In the genomic region with DNA sequence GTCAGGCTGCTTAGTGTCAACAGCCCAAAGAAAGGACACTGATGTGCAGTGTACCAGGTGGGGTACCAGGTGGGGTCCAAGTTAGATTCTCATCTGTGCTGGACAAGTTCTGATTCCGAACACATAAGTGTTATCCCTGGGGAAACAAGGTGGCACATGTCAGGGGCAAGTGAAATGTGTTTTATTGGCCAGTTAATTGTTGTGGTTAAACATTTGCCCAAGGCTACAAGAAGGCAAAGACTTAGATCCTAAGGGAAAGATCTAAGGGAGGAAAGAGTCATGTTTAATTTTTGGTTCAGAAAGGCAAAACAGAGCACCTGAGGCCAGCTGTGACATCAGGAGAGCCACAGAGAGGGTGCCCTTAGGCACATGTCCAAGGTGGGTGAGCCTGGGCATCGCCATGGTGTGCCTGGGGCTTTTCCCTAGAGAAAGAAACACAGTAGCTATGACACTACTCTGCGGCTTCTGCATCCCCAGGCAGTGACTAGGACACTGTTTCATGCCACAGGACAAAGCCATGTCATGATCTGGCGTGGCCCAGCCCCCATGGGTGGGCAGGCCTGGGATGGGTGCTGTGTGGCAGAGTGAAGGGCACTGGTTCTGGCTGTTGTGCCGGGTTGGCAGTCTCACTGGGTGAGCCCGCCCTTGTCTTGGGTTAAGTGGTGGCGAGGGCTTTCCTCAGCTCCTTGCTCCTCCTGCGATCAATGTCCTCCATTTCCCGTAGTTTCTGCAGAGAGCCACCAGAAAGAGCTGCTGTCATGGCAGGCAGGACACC, we compare ENCODE assay signal across 22 mouse cellular contexts. TPM values are rescaled to one million over a fixed set of nuclear protein-coding genes. Genes with fewer than 3 reads are reported as not detected.
DNase-seq lines count a peak whose midpoint lies in the region; ATAC-seq and TF ChIP-seq lines count a peak whose summit lies in the region.
"Had no signal": no experiment of that assay in that cellular context is flagged by ENCODE, and none has a peak within 500 bp of the region (broad histone marks: within the 10 kb centered on the region; RNA-seq: fewer than 3 reads in every experiment).

No protein-coding gene starts in this region.

- no peak for TF ChIP-seq POLR2A in kidney, adult 2 months (IDR thresholded peaks at IDR 0.05; ENCODE audit: low read depth, low read length)
- no peak for TF ChIP-seq POLR2A in myocyte (IDR thresholded peaks at IDR 0.05; ENCODE audit: insufficient read length, low read depth)

- DNase-seq in kidney, adult 2 months: peak; percentile 50
- no peak for DNase-seq in kidney, postnatal 4 days
- no peak for DNase-seq in midbrain, embryonic 11.5 days (ENCODE audit: low spot score, missing footprints)
- no peak for DNase-seq in B cell, adult 2 months
- DNase-seq: adrenal gland, postnatal 10 days; cerebellum, adult 11-12 months; cerebellum, adult 9-10 months; cerebellum, postnatal 36 days; gastrocnemius, adult 2 months; gastrocnemius, postnatal 25 days had no signal

- H3K9me3 ChIP-seq in midbrain, embryonic 13.5 days: no peaks in the 10 kb centered on the region
- H3K9me3 ChIP-seq in midbrain, embryonic 11.5 days (ENCODE audit: control insufficient read depth, low read length): no peaks in the 10 kb centered on the region
- H3K9me3 ChIP-seq in limb, embryonic 13.5 days: no peaks in the 10 kb centered on the region
- H3K9me3 ChIP-seq: embryonic facial prominence, embryonic 15.5 days; forebrain, embryonic 10.5 days; G1E; heart, embryonic 12.5 days; hindbrain, embryonic 10.5 days had no signal

- no peak overlapping the region for H3K4me2 ChIP-seq in midbrain, embryonic 13.5 days (replicated peaks)
- H3K4me2 ChIP-seq in midbrain, embryonic 11.5 days: no peak overlapping the region
- no peak overlapping the region for H3K4me2 ChIP-seq in limb, embryonic 13.5 days (replicated peaks)
- H3K4me2 ChIP-seq in myocyte (ENCODE audit: low read depth): no peak overlapping the region
- H3K4me2 ChIP-seq: embryonic facial prominence, embryonic 15.5 days; heart, embryonic 12.5 days; hindbrain, embryonic 14.5 days had no signal

- H3K9ac ChIP-seq in midbrain, embryonic 13.5 days (replicated peaks): no peak overlapping the region
- no peak overlapping the region for H3K9ac ChIP-seq in midbrain, embryonic 11.5 days (ENCODE audit: low read length)
- no peak overlapping the region for H3K9ac ChIP-seq in limb, embryonic 13.5 days
- H3K9ac ChIP-seq: embryonic facial prominence, embryonic 15.5 days; heart, embryonic 12.5 days; hindbrain, embryonic 14.5 days had no signal

- no peaks in the 10 kb centered on the region for H3K27me3 ChIP-seq in kidney, adult 2 months (replicated peaks; ENCODE audit: control insufficient read depth, insufficient read depth, low read length)
- no peaks in the 10 kb centered on the region for H3K27me3 ChIP-seq in midbrain, embryonic 13.5 days
- no peaks in the 10 kb centered on the region for H3K27me3 ChIP-seq in midbrain, embryonic 11.5 days (ENCODE audit: control insufficient read depth, insufficient read depth, low read length)
- H3K27me3 ChIP-seq in limb, embryonic 13.5 days: no peaks in the 10 kb centered on the region
- H3K27me3 ChIP-seq in myocyte (ENCODE audit: control insufficient read depth, insufficient read depth, insufficient read length): no peaks in the 10 kb centered on the region
- H3K27me3 ChIP-seq: embryonic facial prominence, embryonic 15.5 days; heart, embryonic 12.5 days had no signal

- H3K36me3 ChIP-seq in kidney, adult 2 months (ENCODE audit: control insufficient read depth, insufficient read depth, low read length): no peaks in the 10 kb centered on the region
- peaks cover 48% of the 10 kb centered on the region for H3K36me3 ChIP-seq in midbrain, embryonic 13.5 days
- H3K36me3 ChIP-seq in midbrain, embryonic 11.5 days (ENCODE audit: control insufficient read depth, insufficient read depth, low read length): peaks cover 8% of the 10 kb centered on the region; the same call in 1 of the 2 replicates
- H3K36me3 ChIP-seq in limb, embryonic 13.5 days: peaks cover 50% of the 10 kb centered on the region
- H3K36me3 ChIP-seq in myocyte (ENCODE audit: control insufficient read depth, insufficient read depth): peaks cover 21% of the 10 kb centered on the region

- peak; percentile 14; the same call in 1 of the 2 replicates for ATAC-seq in midbrain, embryonic 13.5 days
- no peak for ATAC-seq in midbrain, embryonic 11.5 days (ENCODE audit: low FRiP score)
- no peak for ATAC-seq in limb, embryonic 13.5 days (ENCODE audit: low FRiP score, low read depth)
- ATAC-seq: CD4-positive, CD25-positive, alpha-beta regulatory T cell, adult 4 months; forebrain, embryonic 14.5 days had no signal

- WGBS in kidney, adult 2 months: 68% methylated on average over 9 of the region's 9 CpGs
- 85% methylated on average over 9 of the region's 9 CpGs for WGBS in midbrain, embryonic 13.5 days
- WGBS in midbrain, embryonic 11.5 days: 87% methylated on average over 9 of the region's 9 CpGs
- WGBS in limb, embryonic 13.5 days: 82% methylated on average over 9 of the region's 9 CpGs

- H3K79me2 ChIP-seq in myocyte (ENCODE audit: control insufficient read depth, insufficient read depth): no peaks in the 10 kb centered on the region

- TF ChIP-seq CTCF in kidney, adult 2 months (conservative IDR thresholded peaks at IDR 0.05; ENCODE audit: insufficient read depth, insufficient read length, low read depth, low read length): no peak

- H3K4me1 ChIP-seq in kidney, adult 2 months (ENCODE audit: control insufficient read depth, insufficient read depth, low read length): peaks cover 37% of the 10 kb centered on the region
- H3K4me1 ChIP-seq in midbrain, embryonic 13.5 days (replicated peaks): no peaks in the 10 kb centered on the region
- H3K4me1 ChIP-seq in midbrain, embryonic 11.5 days (ENCODE audit: control insufficient read depth, insufficient read depth, low read length): no peaks in the 10 kb centered on the region
- peaks cover 19% of the 10 kb centered on the region for H3K4me1 ChIP-seq in limb, embryonic 13.5 days

- no peak overlapping the region for H3ac ChIP-seq in myocyte (ENCODE audit: control insufficient read depth, insufficient read length)

- peak overlapping the region; percentile 68 for H3K27ac ChIP-seq in kidney, adult 2 months (ENCODE audit: insufficient read depth, low read depth, low read length)
- H3K27ac ChIP-seq in midbrain, embryonic 13.5 days: no peak overlapping the region
- no peak overlapping the region for H3K27ac ChIP-seq in midbrain, embryonic 11.5 days (ENCODE audit: low read depth, low read length)
- H3K27ac ChIP-seq in limb, embryonic 13.5 days: peak overlapping the region; percentile 69; the same call in 1 of the 2 replicates
- H3K27ac ChIP-seq: embryonic facial prominence, embryonic 15.5 days; forebrain, embryonic 10.5 days; gastrocnemius, adult 2 months; hindbrain, embryonic 10.5 days; hindbrain, embryonic 14.5 days had no signal

- H3K4me3 ChIP-seq in kidney, adult 2 months (ENCODE audit: insufficient read depth, low read depth, low read length): no peak overlapping the region
- no peak overlapping the region for H3K4me3 ChIP-seq in midbrain, embryonic 13.5 days (replicated peaks)
- no peak overlapping the region for H3K4me3 ChIP-seq in midbrain, embryonic 11.5 days (ENCODE audit: low read depth, low read length)
- H3K4me3 ChIP-seq in limb, embryonic 13.5 days: no peak overlapping the region
- no peak overlapping the region for H3K4me3 ChIP-seq in myocyte
- H3K4me3 ChIP-seq: embryonic facial prominence, embryonic 15.5 days; erythroblast, embryonic 14.5 days; forebrain, embryonic 10.5 days; gastrocnemius, adult 2 months; heart, embryonic 12.5 days; hindbrain, embryonic 10.5 days had no signal

TF ChIP-seq in myocyte, 11 proteins besides CTCF, POLR2A, EP300 and RAD21:
- TF ChIP-seq POLR2AphosphoS2 (IDR thresholded peaks at IDR 0.05; ENCODE audit: insufficient read length, low read depth): peak; percentile 77
- TF ChIP-seq TCF12 (IDR thresholded peaks at IDR 0.05; ENCODE audit: insufficient read depth, poor library complexity, severe bottlenecking): no peak
- no peak for TF ChIP-seq REST (IDR thresholded peaks at IDR 0.05; ENCODE audit: insufficient read depth, insufficient read length)
TF ChIP-seq in myocyte: peak in this region for 1.

RNA-seq across cellular contexts. Expression of a gene that starts 6.1 kb away (rescaled TPM):
- polyA plus RNA-seq in kidney, adult 2 months (2012; rRNA removed): 50.3 and 74.9 TPM in 2 replicates
- 295 and 296 TPM in 2 replicates for polyA plus RNA-seq in midbrain, embryonic 13.5 days (2015; fragmentation: Nextera tagmentation; extraction: Ambion mirVana)
- polyA plus RNA-seq in midbrain, embryonic 11.5 days (2014; fragmentation: Nextera tagmentation; extraction: Ambion mirVana): 354 and 362 TPM in 2 replicates
- 293 and 294 TPM in 2 replicates for polyA plus RNA-seq in limb, embryonic 13.5 days (2015; fragmentation: Nextera tagmentation; extraction: Ambion mirVana)
- 388 TPM for polyA plus RNA-seq in myocyte (2012; fragmentation: generic; extraction: Trizol)

RNA-seq across cellular contexts. Expression of a gene that starts 6.4 kb away (rescaled TPM):
- 18.8 and 19.6 TPM in 2 replicates for polyA plus RNA-seq in kidney, adult 2 months (2012; rRNA removed)
- polyA plus RNA-seq in midbrain, embryonic 13.5 days (2015; fragmentation: Nextera tagmentation; extraction: Ambion mirVana): 14.0 and 16.6 TPM in 2 replicates
- 9.5 and 10.2 TPM in 2 replicates for polyA plus RNA-seq in midbrain, embryonic 11.5 days (2014; fragmentation: Nextera tagmentation; extraction: Ambion mirVana)
- 5.6 and 7.5 TPM in 2 replicates for polyA plus RNA-seq in limb, embryonic 13.5 days (2015; fragmentation: Nextera tagmentation; extraction: Ambion mirVana)
- 15.2 TPM for polyA plus RNA-seq in myocyte (2012; fragmentation: generic; extraction: Trizol)
- polyA plus RNA-seq: erythroblast, embryonic 14.5 days had no signal

RNA-seq across cellular contexts. Expression of a gene that starts 26.0 kb away (rescaled TPM):
- 23.3 and 24.5 TPM in 2 replicates for polyA plus RNA-seq in kidney, adult 2 months (2012; rRNA removed)
- polyA plus RNA-seq in midbrain, embryonic 13.5 days (2015; fragmentation: Nextera tagmentation; extraction: Ambion mirVana): 8.6 and 9.5 TPM in 2 replicates
- 5.2 and 5.4 TPM in 2 replicates for polyA plus RNA-seq in midbrain, embryonic 11.5 days (2014; fragmentation: Nextera tagmentation; extraction: Ambion mirVana)
- polyA plus RNA-seq in limb, embryonic 13.5 days (2015; fragmentation: Nextera tagmentation; extraction: Ambion mirVana): 8.9 and 10.6 TPM in 2 replicates
- 18.0 TPM for polyA plus RNA-seq in myocyte (2012; fragmentation: generic; extraction: Trizol)

RNA-seq across cellular contexts. Expression of a gene that starts 30.4 kb away (rescaled TPM):
- polyA plus RNA-seq in kidney, adult 2 months (2012; rRNA removed): 0.75 and 1.2 TPM in 2 replicates
- polyA plus RNA-seq in midbrain, embryonic 13.5 days (2015; fragmentation: Nextera tagmentation; extraction: Ambion mirVana): 0.58 and 0.67 TPM in 2 replicates
- 0.64 and 0.95 TPM in 2 replicates for polyA plus RNA-seq in midbrain, embryonic 11.5 days (2014; fragmentation: Nextera tagmentation; extraction: Ambion mirVana)
- polyA plus RNA-seq in limb, embryonic 13.5 days (2015; fragmentation: Nextera tagmentation; extraction: Ambion mirVana): 5.9 and 6.3 TPM in 2 replicates
- not detected for polyA plus RNA-seq in myocyte (2012; fragmentation: generic; extraction: Trizol)
- polyA plus RNA-seq: CD4-positive, CD25-positive, alpha-beta regulatory T cell, adult 4 months; erythroblast, embryonic 14.5 days; G1E had no signal

RNA-seq across cellular contexts. Expression of a gene that starts 59.7 kb away (rescaled TPM):
- polyA plus RNA-seq in kidney, adult 2 months (2012; rRNA removed): 172 and 183 TPM in 2 replicates
- 180 and 186 TPM in 2 replicates for polyA plus RNA-seq in midbrain, embryonic 13.5 days (2015; fragmentation: Nextera tagmentation; extraction: Ambion mirVana)
- 242 and 251 TPM in 2 replicates for polyA plus RNA-seq in midbrain, embryonic 11.5 days (2014; fragmentation: Nextera tagmentation; extraction: Ambion mirVana)
- polyA plus RNA-seq in limb, embryonic 13.5 days (2015; fragmentation: Nextera tagmentation; extraction: Ambion mirVana): 221 and 229 TPM in 2 replicates
- polyA plus RNA-seq in myocyte (2012; fragmentation: generic; extraction: Trizol): 315 TPM

Comparison
In these comparisons a context has a peak if more than half of its experiments do, and no peak if none do; other contexts are left out.
1. H3K27ac ChIP-seq: peak in kidney, adult 2 months (single experiment) and limb, embryonic 13.5 days (single experiment); none in midbrain, embryonic 13.5 days (single experiment) and midbrain, embryonic 11.5 days (single experiment).